Mouse (Mus musculus): Measurements from ENCODE around the gene Slc44a4. TPM values are rescaled to one million over a fixed set of nuclear protein-coding genes. Genes with fewer than 3 reads are reported as not detected.

Gene Slc44a4
- polyA plus RNA-seq, 1 experiment from 2014 or later = 0.11 TPM

DNA sequence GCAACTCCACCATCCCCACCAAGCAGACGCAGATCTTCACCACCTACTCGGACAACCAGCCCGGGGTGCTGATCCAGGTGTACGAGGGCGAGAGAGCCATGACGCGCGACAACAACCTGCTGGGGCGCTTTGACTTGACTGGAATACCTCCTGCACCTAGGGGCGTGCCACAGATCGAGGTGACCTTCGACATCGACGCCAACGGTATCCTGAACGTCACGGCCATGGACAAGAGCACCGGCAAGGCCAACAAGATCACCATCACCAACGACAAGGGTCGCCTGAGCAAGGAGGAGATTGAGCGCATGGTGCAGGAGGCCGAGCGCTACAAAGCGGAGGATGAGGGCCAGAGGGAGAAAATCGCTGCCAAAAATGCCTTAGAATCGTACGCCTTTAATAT lies 64.0 kb downstream of the Slc44a4 start:
- DNase-seq (ENCODE audit: extremely low spot score, low spot score) = no peak
- 91% methylated on average over 27 of the region's 27 CpGs for WGBS
- peaks cover 22% of the 10 kb centered on the region for H3K4me1 ChIP-seq
- H3K9me3 ChIP-seq = no peaks in the 10 kb centered on the region
- peaks cover 11% of the 10 kb centered on the region for H3K27me3 ChIP-seq (ENCODE audit: poor library complexity, severe bottlenecking)
- no peak overlapping the region for H3K27ac ChIP-seq
- peaks cover 14% of the 10 kb centered on the region for H3K36me3 ChIP-seq (replicated peaks)
- no peak overlapping the region for H3K4me3 ChIP-seq

DNA sequence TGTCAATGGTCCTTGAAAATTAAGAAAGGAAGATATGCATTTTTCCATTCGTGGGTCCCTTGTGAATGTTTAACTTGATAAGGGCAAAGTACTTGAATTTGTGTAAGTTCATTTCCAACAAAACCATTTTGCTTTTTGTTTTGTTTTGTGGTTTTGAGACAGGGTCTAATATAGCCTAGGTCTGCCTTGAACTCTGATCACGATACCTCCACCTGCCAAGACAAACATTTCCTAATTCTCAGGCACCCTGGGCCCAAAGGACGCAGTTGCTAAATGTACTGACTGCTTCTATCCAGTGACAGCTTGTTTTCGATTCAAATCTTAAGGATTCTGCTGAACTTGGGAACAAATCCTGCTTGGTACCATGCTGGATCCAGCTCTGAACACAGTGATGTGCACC lies 65.4 kb downstream of the Slc44a4 start:
- no peaks in the 10 kb centered on the region for H3K9me3 ChIP-seq
- WGBS = 94% methylated on average over 4 of the region's 4 CpGs
- no peak for DNase-seq (ENCODE audit: extremely low spot score, low spot score)
- H3K4me3 ChIP-seq = no peak overlapping the region
- H3K4me1 ChIP-seq = peaks cover 26% of the 10 kb centered on the region
- no peak overlapping the region for H3K27ac ChIP-seq
- H3K27me3 ChIP-seq (ENCODE audit: poor library complexity, severe bottlenecking) = no peaks in the 10 kb centered on the region
- peaks cover 27% of the 10 kb centered on the region for H3K36me3 ChIP-seq (replicated peaks)

Other genes starting within 250 kb of the Slc44a4 start
- not detected in 2 replicates for gene Tnxb, start 243.9 kb upstream of the Slc44a4 start, polyA plus RNA-seq (2016; fragmentation: Nextera tagmentation; extraction: Ambion mirVana)
- gene C4b, start 170.6 kb upstream of the Slc44a4 start, polyA plus RNA-seq (2016; fragmentation: Nextera tagmentation; extraction: Ambion mirVana) = not detected in 2 replicates
- not detected in 2 replicates for gene Cyp21a1, start 109.9 kb upstream of the Slc44a4 start, polyA plus RNA-seq (2016; fragmentation: Nextera tagmentation; extraction: Ambion mirVana)
- 28.6 and 31.6 TPM in 2 replicates for gene Stk19, start 77.5 kb upstream of the Slc44a4 start, polyA plus RNA-seq (2016; fragmentation: Nextera tagmentation; extraction: Ambion mirVana)
- gene Dxo, start 77.4 kb upstream of the Slc44a4 start, polyA plus RNA-seq (2016; fragmentation: Nextera tagmentation; extraction: Ambion mirVana) = 80.2 and 83.0 TPM in 2 replicates
- gene Skiv2l, start 64.3 kb upstream of the Slc44a4 start, polyA plus RNA-seq (2016; fragmentation: Nextera tagmentation; extraction: Ambion mirVana) = 58.0 and 58.3 TPM in 2 replicates
- gene Nelfe, start 64.1 kb upstream of the Slc44a4 start, polyA plus RNA-seq (2016; fragmentation: Nextera tagmentation; extraction: Ambion mirVana) = 150 and 153 TPM in 2 replicates
- gene Cfb, start 51.9 kb upstream of the Slc44a4 start, polyA plus RNA-seq (2016; fragmentation: Nextera tagmentation; extraction: Ambion mirVana) = 1.8 and 2.7 TPM in 2 replicates
- gene Zbtb12, start 35.0 kb upstream of the Slc44a4 start, polyA plus RNA-seq (2016; fragmentation: Nextera tagmentation; extraction: Ambion mirVana) = 6.6 and 7.0 TPM in 2 replicates
- gene Gm20547, start 32.4 kb upstream of the Slc44a4 start, polyA plus RNA-seq (2016; fragmentation: Nextera tagmentation; extraction: Ambion mirVana) = 0.05 and 0.11 TPM in 2 replicates
- gene C2, start 16.2 kb upstream of the Slc44a4 start, polyA plus RNA-seq (2016; fragmentation: Nextera tagmentation; extraction: Ambion mirVana) = 0.83 and 1.7 TPM in 2 replicates
- 93.3 and 98.8 TPM in 2 replicates for gene Ehmt2, start 16.0 kb upstream of the Slc44a4 start, polyA plus RNA-seq (2016; fragmentation: Nextera tagmentation; extraction: Ambion mirVana)
- gene Neu1, start 16.8 kb downstream of the Slc44a4 start, polyA plus RNA-seq (2016; fragmentation: Nextera tagmentation; extraction: Ambion mirVana) = 18.2 and 18.8 TPM in 2 replicates
- 0.07 TPM in 1 of 2 replicates, not detected in the other for gene Hspa1b, start 44.8 kb downstream of the Slc44a4 start, polyA plus RNA-seq (2016; fragmentation: Nextera tagmentation; extraction: Ambion mirVana)
- gene Gm20481, start 55.4 kb downstream of the Slc44a4 start, polyA plus RNA-seq (2016; fragmentation: Nextera tagmentation; extraction: Ambion mirVana) = not detected in 2 replicates
- 0.94 and 2.1 TPM in 2 replicates for gene Hspa1a, start 57.7 kb downstream of the Slc44a4 start, polyA plus RNA-seq (2016; fragmentation: Nextera tagmentation; extraction: Ambion mirVana)
- 1.1 TPM in 2 replicates for gene Hspa1l, start 58.2 kb downstream of the Slc44a4 start, polyA plus RNA-seq (2016; fragmentation: Nextera tagmentation; extraction: Ambion mirVana)
- 363 and 375 TPM in 2 replicates for gene Lsm2, start 67.4 kb downstream of the Slc44a4 start, polyA plus RNA-seq (2016; fragmentation: Nextera tagmentation; extraction: Ambion mirVana)
- 229 and 234 TPM in 2 replicates for gene Vars, start 86.5 kb downstream of the Slc44a4 start, polyA plus RNA-seq (2016; fragmentation: Nextera tagmentation; extraction: Ambion mirVana)
- 0.19 and 0.22 TPM in 2 replicates for gene Vwa7, start 102.1 kb downstream of the Slc44a4 start, polyA plus RNA-seq (2016; fragmentation: Nextera tagmentation; extraction: Ambion mirVana)
- 3.0 and 4.1 TPM in 2 replicates for gene Sapcd1, start 113.5 kb downstream of the Slc44a4 start, polyA plus RNA-seq (2016; fragmentation: Nextera tagmentation; extraction: Ambion mirVana)
- 4.3 and 5.1 TPM in 2 replicates for gene Msh5, start 132.3 kb downstream of the Slc44a4 start, polyA plus RNA-seq (2016; fragmentation: Nextera tagmentation; extraction: Ambion mirVana)
- 174 and 179 TPM in 2 replicates for gene Clic1, start 135.5 kb downstream of the Slc44a4 start, polyA plus RNA-seq (2016; fragmentation: Nextera tagmentation; extraction: Ambion mirVana)
- 414 and 441 TPM in 2 replicates for gene Ddah2, start 144.6 kb downstream of the Slc44a4 start, polyA plus RNA-seq (2016; fragmentation: Nextera tagmentation; extraction: Ambion mirVana)
- 0.25 TPM in 1 of 2 replicates, not detected in the other for gene Ly6g6c, start 150.9 kb downstream of the Slc44a4 start, polyA plus RNA-seq (2016; fragmentation: Nextera tagmentation; extraction: Ambion mirVana)
- gene Mpig6b, start 151.7 kb downstream of the Slc44a4 start, polyA plus RNA-seq (2016; fragmentation: Nextera tagmentation; extraction: Ambion mirVana) = 0.59 and 0.72 TPM in 2 replicates
- 1.00 TPM in 1 of 2 replicates, not detected in the other for gene Ly6g6e, start 162.4 kb downstream of the Slc44a4 start, polyA plus RNA-seq (2016; fragmentation: Nextera tagmentation; extraction: Ambion mirVana)
- gene Ly6g6d, start 163.6 kb downstream of the Slc44a4 start, polyA plus RNA-seq (2016; fragmentation: Nextera tagmentation; extraction: Ambion mirVana) = 1.8 and 2.0 TPM in 2 replicates
- gene Ly6g6f, start 171.1 kb downstream of the Slc44a4 start, polyA plus RNA-seq (2016; fragmentation: Nextera tagmentation; extraction: Ambion mirVana) = 0.46 and 0.69 TPM in 2 replicates
- 51.8 and 52.7 TPM in 2 replicates for gene Abhd16a, start 174.8 kb downstream of the Slc44a4 start, polyA plus RNA-seq (2016; fragmentation: Nextera tagmentation; extraction: Ambion mirVana)
- gene Ly6g5c, start 193.8 kb downstream of the Slc44a4 start, polyA plus RNA-seq (2016; fragmentation: Nextera tagmentation; extraction: Ambion mirVana) = not detected in 2 replicates
- 1.2 and 1.4 TPM in 2 replicates for gene Ly6g5b, start 201.0 kb downstream of the Slc44a4 start, polyA plus RNA-seq (2016; fragmentation: Nextera tagmentation; extraction: Ambion mirVana)
- 33.9 and 42.2 TPM in 2 replicates for gene Gpank1, start 207.0 kb downstream of the Slc44a4 start, polyA plus RNA-seq (2016; fragmentation: Nextera tagmentation; extraction: Ambion mirVana)
- gene Csnk2b, start 207.6 kb downstream of the Slc44a4 start, polyA plus RNA-seq (2016; fragmentation: Nextera tagmentation; extraction: Ambion mirVana) = 290 and 303 TPM in 2 replicates
- 7.8 and 10.6 TPM in 2 replicates for gene D17H6S53E, start 211.9 kb downstream of the Slc44a4 start, polyA plus RNA-seq (2016; fragmentation: Nextera tagmentation; extraction: Ambion mirVana)
- 0.74 and 0.97 TPM in 2 replicates for gene Apom, start 217.6 kb downstream of the Slc44a4 start, polyA plus RNA-seq (2016; fragmentation: Nextera tagmentation; extraction: Ambion mirVana)
- gene Bag6, start 220.7 kb downstream of the Slc44a4 start, polyA plus RNA-seq (2016; fragmentation: Nextera tagmentation; extraction: Ambion mirVana) = 65.9 and 69.0 TPM in 2 replicates

Measured in forebrain, embryonic 10.5 days (tissue).